Mouse (Mus musculus): Measurements from ENCODE around the gene Als2. TPM values are rescaled to one million over a fixed set of nuclear protein-coding genes. Genes with fewer than 3 reads are reported as not detected.

Gene Als2
- total and polyA plus RNA-seq, 3 experiments = 13.4 to 41.0 (median 25.0) TPM

- peaks cover 8 to 58% of the 10 kb centered on the region in 2 experiments for H3K36me3 ChIP-seq (replicated peaks in 1 of 2; ENCODE audit: control insufficient read depth in 1 of 2, insufficient read depth in 1 of 2, low read length in 1 of 2)
- H3K4me1 ChIP-seq (ENCODE audit: control insufficient read depth in 1 of 2, insufficient read depth in 2 of 2) = peaks cover 6 to 19% of the 10 kb centered on the region in 2 experiments; a peak in 3 of 4 replicates
- no peaks in the 10 kb centered on the region for H3K79me2 ChIP-seq (replicated peaks; ENCODE audit: control insufficient read depth, extremely low read depth, insufficient read depth, poor library complexity, severe bottlenecking)
- H3K9ac ChIP-seq (ENCODE audit: insufficient read depth, low read depth) = no peak overlapping the region
- in situ Hi-C loops (cut with MboI; ENCODE audit: low pct_ligation_motif_present, low pct_unique_long_range_greater_than_20kb, low sequenced_read_pairs) = no loop called here
- TF ChIP-seq ZKSCAN1 (IDR thresholded peaks at IDR 0.05; ENCODE audit: borderline replicate concordance, low read depth, low read length) (no peak), MAFK (IDR thresholded peaks at IDR 0.05; ENCODE audit: insufficient replicate concordance, low read length) (no peak), RCOR1 (conservative IDR thresholded peaks at IDR 0.05; ENCODE audit: low read depth, low read length) (no peak), MXI1 (IDR thresholded peaks at IDR 0.05; ENCODE audit: low read depth, low read length) (no peak), CHD1 (IDR thresholded peaks at IDR 0.05; ENCODE audit: low read depth, low read length) (no peak), MYC (IDR thresholded peaks at IDR 0.05; ENCODE audit: low read depth, low read length) (no peak), CHD2 (IDR thresholded peaks at IDR 0.05; ENCODE audit: low read length) (no peak), NRF1 (IDR thresholded peaks at IDR 0.05; ENCODE audit: low read depth, low read length) (no peak), EP300 (IDR thresholded peaks at IDR 0.05; ENCODE audit: low read length) (no peak), JUN (IDR thresholded peaks at IDR 0.05; ENCODE audit: insufficient read depth, low read depth, low read length) (no peak), KAT2A (IDR thresholded peaks at IDR 0.05; ENCODE audit: insufficient replicate concordance, low read length) (no peak), UBTF (IDR thresholded peaks at IDR 0.05; ENCODE audit: low read depth, low read length) (no peak), BHLHE40 (IDR thresholded peaks at IDR 0.05; ENCODE audit: low read depth, low read length) (no peak), NELFE (IDR thresholded peaks at IDR 0.05; ENCODE audit: low read depth, low read length) (no peak), TBP (conservative IDR thresholded peaks at IDR 0.05; ENCODE audit: low read depth, low read length) (no peak), TCF12 (IDR thresholded peaks at IDR 0.05; ENCODE audit: low read depth, low read length) (no peak), USF2 (conservative IDR thresholded peaks at IDR 0.05; ENCODE audit: low read depth, low read length) (no peak)
- no peak overlapping the region for H3K27ac ChIP-seq (ENCODE audit: insufficient read depth, low read depth)
- H3K27me3 ChIP-seq (replicated peaks) = no peaks in the 10 kb centered on the region
- H3K9me3 ChIP-seq (replicated peaks; ENCODE audit: low read length) = no peaks in the 10 kb centered on the region
- DNase-seq (ENCODE audit: extremely low read depth) = no peak
- dilution Hi-C loops (cut with MboI; ENCODE audit: extremely low pct_ligation_motif_present, extremely low pct_unique_long_range_greater_than_20kb, low sequenced_read_pairs) = no loop called here
- H3K4me2 ChIP-seq (ENCODE audit: insufficient read depth, low read depth, poor library complexity, severe bottlenecking) = no peak overlapping the region
- H3K4me3 ChIP-seq (replicated peaks in 1 of 3; ENCODE audit: low read depth in 2 of 3, low read length in 2 of 3, poor library complexity in 1 of 3) = no peak overlapping the region
Measured at GRCm38 (mm10) chr1:59200960-59201359, 36.1 kb downstream of the Als2 start.

GRCm38 (mm10) chr1:59194979-59195378, 42.1 kb downstream of the Als2 start:
- no peak for DNase-seq (ENCODE audit: extremely low read depth)
- Histone ChIP-seq H3K27me3 (replicated peaks) (no peaks in the 10 kb centered on the region), H3K9ac (ENCODE audit: insufficient read depth, low read depth) (no peak overlapping the region), H3K4me1 (ENCODE audit: control insufficient read depth in 1 of 2, insufficient read depth in 2 of 2) (peaks cover 0 to 8% of the 10 kb centered on the region in 2 experiments; a peak in 1 of 4 replicates), H3K79me2 (replicated peaks; ENCODE audit: control insufficient read depth, extremely low read depth, insufficient read depth, poor library complexity, severe bottlenecking) (no peaks in the 10 kb centered on the region), H3K36me3 (replicated peaks in 1 of 2; ENCODE audit: control insufficient read depth in 1 of 2, insufficient read depth in 1 of 2, low read length in 1 of 2) (peaks cover 11 to 66% of the 10 kb centered on the region in 2 experiments), H3K4me3 (replicated peaks in 1 of 3; ENCODE audit: low read depth in 2 of 3, low read length in 2 of 3, poor library complexity in 1 of 3) (no peak overlapping the region), H3K4me2 (ENCODE audit: insufficient read depth, low read depth, poor library complexity, severe bottlenecking) (no peak overlapping the region), H3K27ac (ENCODE audit: insufficient read depth, low read depth) (no peak overlapping the region), H3K9me3 (replicated peaks; ENCODE audit: low read length) (no peaks in the 10 kb centered on the region)
- dilution Hi-C loops (cut with MboI; ENCODE audit: extremely low pct_ligation_motif_present, extremely low pct_unique_long_range_greater_than_20kb, low sequenced_read_pairs) = no loop called here
- in situ Hi-C loops (cut with MboI; ENCODE audit: low pct_ligation_motif_present, low pct_unique_long_range_greater_than_20kb, low sequenced_read_pairs) = no loop called here
- TF ChIP-seq ZMIZ1 (IDR thresholded peaks at IDR 0.05; ENCODE audit: low read depth, low read length) = no peak
- TF ChIP-seq USF2 (conservative IDR thresholded peaks at IDR 0.05; ENCODE audit: low read depth, low read length) = no peak
- no peak for TF ChIP-seq ETS1 (conservative IDR thresholded peaks at IDR 0.05; ENCODE audit: low read depth, low read length)
- no peak for TF ChIP-seq MAZ (IDR thresholded peaks at IDR 0.05; ENCODE audit: low read depth, low read length)
- TF ChIP-seq MAX (IDR thresholded peaks at IDR 0.05; ENCODE audit: low read length) = no peak
- no peak for TF ChIP-seq IRF4 (IDR thresholded peaks at IDR 0.05; ENCODE audit: low read depth, low read length)
- TF ChIP-seq ZNF384 (IDR thresholded peaks at IDR 0.05; ENCODE audit: low read depth, low read length) = no peak
- no peak for TF ChIP-seq SIN3A (IDR thresholded peaks at IDR 0.05; ENCODE audit: low read length)
- TF ChIP-seq POLR2AphosphoS2 (IDR thresholded peaks at IDR 0.05; ENCODE audit: low read depth, low read length) = no peak
- no peak for TF ChIP-seq CHD2 (IDR thresholded peaks at IDR 0.05; ENCODE audit: low read length)
- no peak for TF ChIP-seq ELF1 (IDR thresholded peaks at IDR 0.05; ENCODE audit: low read depth, low read length)
- no peak for TF ChIP-seq HCFC1 (IDR thresholded peaks at IDR 0.05; ENCODE audit: low read depth, low read length)
- no peak for TF ChIP-seq GABPA (IDR thresholded peaks at IDR 0.05; ENCODE audit: insufficient replicate concordance, low read depth, low read length)
- no peak for TF ChIP-seq TCF12 (IDR thresholded peaks at IDR 0.05; ENCODE audit: low read depth, low read length)
- TF ChIP-seq MEF2A (IDR thresholded peaks at IDR 0.05; ENCODE audit: borderline replicate concordance, low read depth, low read length) = no peak
- TF ChIP-seq CTCF (conservative IDR thresholded peaks at IDR 0.05 in 1 of 2, IDR thresholded peaks at IDR 0.05 in 1 of 2; ENCODE audit: low read depth in 2 of 2, low read length in 2 of 2) = no peak
- no peak for TF ChIP-seq USF1 (IDR thresholded peaks at IDR 0.05; ENCODE audit: low read depth, low read length)
- TF ChIP-seq NRF1 (IDR thresholded peaks at IDR 0.05; ENCODE audit: low read depth, low read length) = no peak
- TF ChIP-seq MAFK (IDR thresholded peaks at IDR 0.05; ENCODE audit: insufficient replicate concordance, low read length) = no peak
- no peak for TF ChIP-seq NELFE (IDR thresholded peaks at IDR 0.05; ENCODE audit: low read depth, low read length)
